Mouse (Mus musculus) liver, embryonic 15.5 days (tissue): Measurements from ENCODE around the gene Cntf. TPM values are rescaled to one million over a fixed set of nuclear protein-coding genes. Genes with fewer than 3 reads are reported as not detected.

Experiments used
- polyA plus RNA-seq: library from polyadenylated mRNA; unstranded; fragments of >200 nt; fragmentation: Nextera tagmentation; extraction: Ambion mirVana; gene quantifications from 2 replicates; pipeline ENCODE4 v1.2.1, GENCODE M21; 2015

Gene Cntf
- polyA plus RNA-seq, 1 experiment from 2014 or later: 0.53 TPM

Other genes with a start within 250 kb of the Cntf start
- 21.4 and 23.8 TPM in 2 replicates for gene Fam111a, start 219.9 kb downstream of the Cntf start, polyA plus RNA-seq
- gene Gm4952, start 165.7 kb downstream of the Cntf start, polyA plus RNA-seq: 12.6 and 15.3 TPM in 2 replicates
- 0.43 and 0.54 TPM in 2 replicates for gene Glyat, start 132.3 kb downstream of the Cntf start, polyA plus RNA-seq
- gene Olfr1442, start 95.2 kb downstream of the Cntf start, polyA plus RNA-seq: not detected in 2 replicates
- gene Olfr1443, start 87.5 kb downstream of the Cntf start, polyA plus RNA-seq: not detected in 2 replicates
- 7.9 and 9.0 TPM in 2 replicates for gene Keg1, start 69.8 kb downstream of the Cntf start, polyA plus RNA-seq
- gene Zfp91, start 30.5 kb upstream of the Cntf start, polyA plus RNA-seq: 7.2 and 7.3 TPM in 2 replicates
- 2.1 and 2.4 TPM in 2 replicates for gene Lpxn, start 30.6 kb upstream of the Cntf start, polyA plus RNA-seq
- not detected in 2 replicates for gene Gm5244, start 81.0 kb upstream of the Cntf start, polyA plus RNA-seq
- gene Olfr1444, start 91.7 kb upstream of the Cntf start, polyA plus RNA-seq: not detected in 2 replicates
- gene Olfr1445, start 118.2 kb upstream of the Cntf start, polyA plus RNA-seq: not detected in 2 replicates
- gene Olfr1446, start 127.9 kb upstream of the Cntf start, polyA plus RNA-seq: not detected in 2 replicates
- not detected in 2 replicates for gene Olfr1447, start 138.1 kb upstream of the Cntf start, polyA plus RNA-seq
- gene Olfr1448, start 158.8 kb upstream of the Cntf start, polyA plus RNA-seq: not detected in 2 replicates
- gene Olfr1449, start 165.2 kb upstream of the Cntf start, polyA plus RNA-seq: not detected in 2 replicates
- not detected in 2 replicates for gene Olfr1450, start 184.6 kb upstream of the Cntf start, polyA plus RNA-seq
- not detected in 2 replicates for gene Olfr1451, start 229.4 kb upstream of the Cntf start, polyA plus RNA-seq